Mouse (Mus musculus): ENCODE measurements at regions not wholly inside any gene's neighbourhood (a gene's known extent, or its start where the extent isn't known, plus 50 kb on each side); places are given as distances from the start of the nearest gene placed in this dataset.

DNA sequence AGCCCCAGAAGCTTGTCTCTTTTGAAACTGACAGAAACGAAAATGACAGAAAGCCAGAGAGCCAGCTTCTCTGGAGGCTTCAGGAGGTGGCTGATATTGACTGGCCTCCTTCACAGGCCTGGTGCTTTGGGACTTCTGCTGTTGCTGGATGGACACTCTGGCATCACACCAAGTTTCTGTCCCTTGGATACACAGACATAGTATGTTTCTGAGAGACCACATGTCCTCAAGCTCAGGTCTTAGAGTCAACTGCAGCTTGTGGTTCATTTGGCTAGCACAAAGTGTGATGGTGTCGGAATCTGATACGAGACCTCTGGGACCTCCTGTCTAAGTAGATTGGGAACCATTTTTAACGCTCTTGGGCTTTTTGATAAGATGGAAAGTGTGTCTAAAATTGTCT, 502.0 kb downstream of the Sqor start:
- no peaks in the 10 kb centered on the region for H3K9me3 ChIP-seq (ENCODE audit: control insufficient read depth, insufficient read depth, low read depth, low read length)
- no peaks in the 10 kb centered on the region for H3K36me3 ChIP-seq (ENCODE audit: control insufficient read depth, insufficient read depth, low read length, poor library complexity, severe bottlenecking)
- H3K4me1 ChIP-seq (ENCODE audit: control insufficient read depth in 2 of 2, insufficient read depth in 2 of 2, low read length in 2 of 2, poor library complexity in 1 of 2): no peaks in the 10 kb centered on the region
- in situ Hi-C loops (cut with MboI; ENCODE audit: low sequenced_read_pairs in 2 of 2, unreplicated experiment in 2 of 2): no loop called here
- no peak overlapping the region for H3K27ac ChIP-seq (ENCODE audit: insufficient read depth, low read depth, low read length, poor library complexity, severe bottlenecking)
- DNase-seq (ENCODE audit: low read depth, low spot score): no peak
- H3K9ac ChIP-seq (ENCODE audit: insufficient read depth, low read depth, low read length, poor library complexity, severe bottlenecking): no peak overlapping the region
- H3K4me3 ChIP-seq (ENCODE audit: insufficient read depth in 1 of 2, low read depth in 1 of 2, low read length in 2 of 2, poor library complexity in 1 of 2, severe bottlenecking in 1 of 2): no peak overlapping the region
- no peak for TF ChIP-seq ZNF384 (IDR thresholded peaks at IDR 0.05; ENCODE audit: low read depth, low read length)
- TF ChIP-seq ZC3H11A (IDR thresholded peaks at IDR 0.05; ENCODE audit: borderline replicate concordance, low read depth, low read length): no peak
- no peak for TF ChIP-seq HCFC1 (IDR thresholded peaks at IDR 0.05; ENCODE audit: borderline replicate concordance, insufficient read depth, low read length)
- no peak for TF ChIP-seq CHD2 (IDR thresholded peaks at IDR 0.05; ENCODE audit: low read depth, low read length)
- no peak for TF ChIP-seq MAFK (IDR thresholded peaks at IDR 0.05; ENCODE audit: insufficient read depth, low read depth, low read length)

DNA sequence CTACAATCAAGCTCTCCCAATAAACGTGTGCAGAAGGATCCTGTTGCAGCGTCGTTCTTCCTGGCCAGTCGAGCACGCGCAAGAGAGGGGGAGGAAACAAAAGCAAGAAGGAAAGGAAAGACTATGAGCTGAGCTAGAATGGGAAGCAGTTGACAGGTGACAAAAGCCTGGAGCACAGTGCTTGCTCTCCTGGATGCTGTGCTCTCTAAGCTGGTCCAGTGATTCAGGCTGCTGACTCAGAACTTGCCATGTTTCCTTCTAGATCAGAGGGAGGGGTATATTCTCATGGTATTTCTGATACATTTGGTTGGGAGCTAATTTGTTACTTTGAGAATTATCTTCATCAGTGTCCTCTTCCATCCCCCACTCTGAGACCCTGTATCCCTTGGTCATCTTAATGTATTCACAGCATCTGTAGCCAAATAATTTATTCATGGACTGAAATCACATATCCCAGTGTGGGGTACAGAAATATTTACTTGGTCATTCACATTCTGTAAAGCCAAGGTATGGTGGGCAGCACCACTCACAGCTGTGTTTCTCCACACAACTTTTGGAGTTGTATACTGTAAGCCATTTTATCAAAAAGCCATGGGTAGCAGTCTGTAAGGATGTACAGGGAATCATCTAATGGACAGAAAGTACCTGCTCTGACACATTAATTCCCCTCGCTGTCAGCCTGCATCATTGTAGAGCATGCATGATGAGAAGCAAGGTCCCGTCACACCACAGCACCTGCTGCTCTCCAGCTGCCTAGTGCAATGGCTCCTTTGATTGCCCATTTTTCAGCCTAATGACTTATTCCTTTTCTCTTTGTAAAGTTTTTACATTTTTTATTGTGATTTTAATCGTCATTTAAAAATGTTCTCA, 510.1 kb downstream of the Sqor start:
- no peak overlapping the region for H3K9ac ChIP-seq (ENCODE audit: insufficient read depth, low read depth, low read length, poor library complexity, severe bottlenecking)
- no peaks in the 10 kb centered on the region for H3K9me3 ChIP-seq (ENCODE audit: control insufficient read depth, insufficient read depth, low read depth, low read length)
- H3K27ac ChIP-seq (ENCODE audit: insufficient read depth, low read depth, low read length, poor library complexity, severe bottlenecking): no peak overlapping the region
- H3K4me3 ChIP-seq (ENCODE audit: insufficient read depth in 1 of 2, low read depth in 1 of 2, low read length in 2 of 2, poor library complexity in 1 of 2, severe bottlenecking in 1 of 2): no peak overlapping the region
- H3K36me3 ChIP-seq (ENCODE audit: control insufficient read depth, insufficient read depth, low read length, poor library complexity, severe bottlenecking): no peaks in the 10 kb centered on the region
- TF ChIP-seq CHD2 (IDR thresholded peaks at IDR 0.05; ENCODE audit: low read depth, low read length) (no peak), ZC3H11A (IDR thresholded peaks at IDR 0.05; ENCODE audit: borderline replicate concordance, low read depth, low read length) (no peak), ZNF384 (IDR thresholded peaks at IDR 0.05; ENCODE audit: low read depth, low read length) (no peak), HCFC1 (IDR thresholded peaks at IDR 0.05; ENCODE audit: borderline replicate concordance, insufficient read depth, low read length) (no peak), MAFK (IDR thresholded peaks at IDR 0.05; ENCODE audit: insufficient read depth, low read depth, low read length) (no peak)
- in situ Hi-C loops (cut with MboI; ENCODE audit: low sequenced_read_pairs in 2 of 2, unreplicated experiment in 2 of 2): no loop called here
- DNase-seq (ENCODE audit: low read depth, low spot score): no peak
- no peaks in the 10 kb centered on the region for H3K4me1 ChIP-seq (ENCODE audit: control insufficient read depth in 2 of 2, insufficient read depth in 2 of 2, low read length in 2 of 2, poor library complexity in 1 of 2)

DNA sequence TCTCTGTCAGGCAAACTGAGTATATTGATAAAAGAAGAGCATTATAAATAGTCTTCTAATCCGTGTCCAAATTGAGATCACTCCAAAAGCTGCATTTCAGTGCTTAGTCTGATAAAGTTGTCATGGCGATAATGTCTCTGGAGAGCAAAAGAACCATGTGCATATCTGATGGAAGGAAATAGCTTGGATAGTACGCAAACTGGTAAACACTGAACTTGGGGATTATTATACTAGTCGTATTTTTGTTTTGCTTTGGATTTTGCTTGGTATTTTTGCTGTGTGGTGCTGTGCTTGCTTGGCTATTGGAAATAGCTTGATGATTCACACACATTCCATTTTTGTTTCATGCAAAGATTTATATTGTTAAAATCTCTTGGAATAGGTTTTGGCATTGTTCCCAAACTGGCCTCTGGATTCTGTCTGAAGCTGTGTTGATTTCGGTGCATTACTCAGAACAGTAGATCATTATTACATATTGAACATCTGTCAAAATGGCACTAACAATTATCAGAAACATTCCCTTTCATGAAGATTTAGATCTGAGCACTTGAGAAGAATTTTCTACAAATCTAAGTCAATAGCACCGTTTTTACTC, 510.8 kb downstream of the Sqor start:
- no peaks in the 10 kb centered on the region for H3K4me1 ChIP-seq (ENCODE audit: control insufficient read depth in 2 of 2, insufficient read depth in 2 of 2, low read length in 2 of 2, poor library complexity in 1 of 2)

DNA sequence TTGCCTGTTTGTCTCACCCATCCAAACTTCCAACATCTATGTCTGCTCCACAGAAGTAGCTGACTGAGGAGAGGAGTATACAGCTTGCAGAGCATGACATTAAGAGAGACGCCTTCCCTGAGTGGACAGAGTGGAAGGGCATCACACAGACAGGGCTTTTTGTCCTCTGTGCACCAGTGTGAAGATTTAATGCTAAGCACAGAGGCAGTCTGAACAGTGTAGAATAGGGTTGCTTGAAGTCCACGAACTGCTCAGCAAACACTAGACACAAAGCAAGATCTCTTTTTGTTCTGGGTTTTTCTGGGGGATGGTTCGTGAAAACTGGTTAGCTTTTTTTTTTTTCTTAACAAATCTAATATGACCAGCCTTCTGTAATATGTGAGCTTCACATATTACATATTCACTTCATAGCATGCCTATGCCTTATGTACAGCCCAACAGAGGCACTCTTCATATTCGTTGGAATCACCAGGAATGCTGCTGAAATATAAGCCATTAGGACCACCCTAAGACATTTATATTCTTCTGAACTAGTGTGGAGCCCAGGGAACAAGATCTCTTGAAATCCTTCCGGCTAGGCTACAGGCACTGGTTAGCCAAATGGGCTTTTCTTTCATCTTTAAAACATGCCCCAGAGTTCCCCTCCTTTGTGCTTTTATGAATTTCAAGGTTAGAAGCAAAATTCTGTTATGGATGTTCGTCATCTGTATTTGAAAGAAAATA, 546.7 kb downstream of the Sqor start:
- in situ Hi-C loops (cut with MboI; ENCODE audit: low sequenced_read_pairs in 2 of 2, unreplicated experiment in 2 of 2): no loop called here
- no peak overlapping the region for H3K4me3 ChIP-seq (ENCODE audit: insufficient read depth in 1 of 2, low read depth in 1 of 2, low read length in 2 of 2, poor library complexity in 1 of 2, severe bottlenecking in 1 of 2)
- peaks cover 0 to 2% of the 10 kb centered on the region in 2 experiments; a peak in 1 of 4 replicates for H3K4me1 ChIP-seq (ENCODE audit: control insufficient read depth in 2 of 2, insufficient read depth in 2 of 2, low read length in 2 of 2, poor library complexity in 1 of 2)
- H3K36me3 ChIP-seq (ENCODE audit: control insufficient read depth, insufficient read depth, low read length, poor library complexity, severe bottlenecking): no peaks in the 10 kb centered on the region
- no peak for TF ChIP-seq ZNF384 (IDR thresholded peaks at IDR 0.05; ENCODE audit: low read depth, low read length)
- no peak for TF ChIP-seq HCFC1 (IDR thresholded peaks at IDR 0.05; ENCODE audit: borderline replicate concordance, insufficient read depth, low read length)
- no peak for TF ChIP-seq CHD2 (IDR thresholded peaks at IDR 0.05; ENCODE audit: low read depth, low read length)
- H3K9ac ChIP-seq (ENCODE audit: insufficient read depth, low read depth, low read length, poor library complexity, severe bottlenecking): no peak overlapping the region
- no peaks in the 10 kb centered on the region for H3K9me3 ChIP-seq (ENCODE audit: control insufficient read depth, insufficient read depth, low read depth, low read length)
- no peak for DNase-seq (ENCODE audit: low read depth, low spot score)
- no peak overlapping the region for H3K27ac ChIP-seq (ENCODE audit: insufficient read depth, low read depth, low read length, poor library complexity, severe bottlenecking)

More for the DNA sequence above, 510.8 kb downstream of the Sqor start:
- no peak overlapping the region for H3K4me3 ChIP-seq (ENCODE audit: insufficient read depth in 1 of 2, low read depth in 1 of 2, low read length in 2 of 2, poor library complexity in 1 of 2, severe bottlenecking in 1 of 2)
- in situ Hi-C loops (cut with MboI; ENCODE audit: low sequenced_read_pairs in 2 of 2, unreplicated experiment in 2 of 2): no loop called here
- DNase-seq (ENCODE audit: low read depth, low spot score): no peak
- no peaks in the 10 kb centered on the region for H3K9me3 ChIP-seq (ENCODE audit: control insufficient read depth, insufficient read depth, low read depth, low read length)
- H3K9ac ChIP-seq (ENCODE audit: insufficient read depth, low read depth, low read length, poor library complexity, severe bottlenecking): no peak overlapping the region
- H3K36me3 ChIP-seq (ENCODE audit: control insufficient read depth, insufficient read depth, low read length, poor library complexity, severe bottlenecking): no peaks in the 10 kb centered on the region
- no peak overlapping the region for H3K27ac ChIP-seq (ENCODE audit: insufficient read depth, low read depth, low read length, poor library complexity, severe bottlenecking)
- no peak for TF ChIP-seq HCFC1 (IDR thresholded peaks at IDR 0.05; ENCODE audit: borderline replicate concordance, insufficient read depth, low read length)

Measured in ES-E14 (cell line).